Mouse (Mus musculus) spleen, postnatal 14 days (tissue): ENCODE results near the gene Efna2.

Experiments used
- DNase-seq, 2 experiments: peaks; one replicate each; pipeline ENCODE4 v3.0.0; 2021 to 2022; ENCODE audit warnings: low spot score in 2 of 2

Efna2 gene

GRCm38 (mm10) chr10:80227877-80228775 is 48.8 kb downstream of the Efna2 start:
- no peak for DNase-seq

DNA sequence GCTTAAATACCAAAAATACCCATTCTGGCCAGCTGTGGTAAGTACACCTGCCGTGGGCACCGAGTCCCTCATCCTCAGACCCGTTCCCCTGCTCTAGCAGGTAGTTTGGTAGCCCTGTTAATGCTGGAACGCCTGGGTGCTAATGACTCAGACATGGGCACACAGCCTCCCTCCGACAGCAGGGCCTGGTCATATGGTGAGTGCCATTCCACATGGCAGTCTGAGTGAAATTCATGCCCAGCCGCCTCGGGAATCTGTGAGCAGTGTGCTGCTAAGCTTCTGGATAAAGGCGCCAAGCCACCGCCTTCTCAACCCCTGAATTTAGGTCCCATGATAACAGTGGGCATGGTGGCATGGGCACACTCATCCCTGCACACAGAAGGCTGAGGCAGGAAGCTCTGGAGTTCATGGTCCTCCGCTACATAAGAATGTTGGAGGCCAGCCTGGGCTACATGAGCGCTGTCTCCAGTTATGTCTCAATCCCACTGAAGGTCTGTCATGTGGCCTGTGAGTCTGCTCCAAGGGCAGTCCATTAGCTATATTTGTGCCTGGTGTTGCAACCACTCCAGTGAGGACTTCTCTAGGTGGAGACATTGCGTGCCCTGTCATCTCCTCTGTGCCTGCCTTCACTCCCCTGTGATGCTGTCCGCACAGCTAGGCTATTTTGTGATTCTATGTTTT is 57.0 kb downstream of the Efna2 start:
- DNase-seq = no peak

DNA sequence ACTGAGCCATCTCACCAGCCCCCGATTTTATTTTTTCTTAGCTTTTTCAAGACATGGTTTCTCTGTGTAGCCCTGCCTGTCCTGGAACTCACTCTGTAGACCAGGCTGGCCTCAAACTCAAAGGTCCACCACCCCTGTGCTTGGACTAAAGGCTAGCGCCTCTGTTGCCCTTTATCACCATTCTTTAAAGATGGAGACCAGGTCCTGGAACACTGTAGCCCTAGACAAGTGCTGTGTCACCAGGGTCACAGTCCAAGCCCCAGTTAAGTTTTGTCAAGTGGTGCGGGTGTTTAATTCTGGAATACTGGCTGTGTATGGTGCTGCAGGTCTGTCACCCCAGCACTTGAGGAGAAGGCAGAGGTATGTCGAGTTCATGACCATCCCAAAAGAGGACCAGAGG is 57.7 kb downstream of the Efna2 start:
- no peak for DNase-seq

DNA sequence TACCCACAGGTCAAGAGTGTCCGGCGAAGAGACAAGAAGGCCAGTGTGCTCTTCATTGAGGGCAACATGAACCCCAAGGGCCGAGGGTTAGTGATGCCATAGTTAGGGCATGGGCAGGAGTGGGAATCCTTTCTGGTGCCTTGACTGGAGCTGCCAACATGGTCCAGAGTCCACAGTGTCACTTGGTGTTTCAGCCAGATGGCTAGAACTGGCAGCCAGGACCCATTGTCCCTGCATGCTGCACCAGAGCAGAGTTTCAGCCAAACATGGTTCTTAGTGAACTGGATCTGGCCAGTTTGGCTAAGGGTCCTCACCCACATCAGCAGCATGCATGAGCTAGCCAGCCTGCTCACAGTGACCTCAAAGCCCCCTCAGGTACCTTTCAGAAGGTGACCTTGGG is 59.0 kb downstream of the Efna2 start:
- no peak for DNase-seq
